Mouse (Mus musculus) hindbrain, embryonic 14.5 days (tissue): ENCODE measurements at regions not wholly inside any gene's neighbourhood (a gene's known extent, or its start where the extent isn't known, plus 50 kb on each side); places are given as distances from the start of the nearest gene placed in this dataset.

ENCODE experiments used
- ATAC-seq: fragments of 200-750 bp; cut with Nextera tagmentation; 2 replicates; pipeline ENCODE4 v1.8.0; 2017; ENCODE audit warnings: moderate number of reproducible peaks, mild to moderate bottlenecking, moderate TSS enrichment, moderate library complexity; ENCODE audit not compliant: low FRiP score
- DNase-seq: peaks from one replicate; pipeline ENCODE4 v3.0.0-alpha.2; 2015; ENCODE audit warnings: low spot score
- H3K27ac ChIP-seq: fragments of 300-500 bp; sonication (generic); 2 replicates; pipeline ENCODE4 v1.5.1; 2014; ENCODE audit warnings: mild to moderate bottlenecking, moderate library complexity
- H3K27me3 ChIP-seq: fragments of 300-500 bp; sonication (generic); 2 replicates; pipeline ENCODE4 v1.6.1; 2014; ENCODE audit warnings: mild to moderate bottlenecking, low read length, mixed read lengths; ENCODE audit not compliant: control insufficient read depth, insufficient read depth
- H3K36me3 ChIP-seq: fragments of 300-500 bp; sonication (generic); replicated peaks from 2 replicates; pipeline ENCODE4 v1.6.1; 2014; ENCODE audit not compliant: control insufficient read depth, insufficient read depth
- H3K4me1 ChIP-seq: fragments of 300-500 bp; sonication (generic); replicated peaks from 2 replicates; pipeline ENCODE4 v1.6.1; 2014; ENCODE audit warnings: antibody characterized with exemption, low read length, mixed read lengths; ENCODE audit not compliant: control insufficient read depth, insufficient read depth
- H3K4me2 ChIP-seq: fragments of 300-500 bp; sonication (generic); replicated peaks from 2 replicates; pipeline ENCODE4 v1.6.1; 2014; ENCODE audit warnings: mild to moderate bottlenecking, moderate library complexity
- H3K4me3 ChIP-seq: fragments of 300-500 bp; sonication (generic); replicated peaks from 2 replicates; pipeline ENCODE4 v1.5.1; 2014; ENCODE audit warnings: mild to moderate bottlenecking, low read length
- H3K9ac ChIP-seq: fragments of 300-500 bp; sonication (generic); 2 replicates; pipeline ENCODE4 v1.6.1; 2014
- H3K9me3 ChIP-seq: fragments of 300-500 bp; sonication (generic); 2 replicates; pipeline ENCODE4 v1.6.1; 2016; ENCODE audit warnings: low read length; ENCODE audit not compliant: control insufficient read depth
- WGBS: fragments of 180-500 bp; shearing (Covaris S2); extraction: QIAGEN DNeasy Blood & Tissue Kit; methylation state at CpG from one replicate; pipeline ENCODE4 v1.1.7; 2014; 5-methylcytosine and 5-hydroxymethylcytosine counted together

DNA sequence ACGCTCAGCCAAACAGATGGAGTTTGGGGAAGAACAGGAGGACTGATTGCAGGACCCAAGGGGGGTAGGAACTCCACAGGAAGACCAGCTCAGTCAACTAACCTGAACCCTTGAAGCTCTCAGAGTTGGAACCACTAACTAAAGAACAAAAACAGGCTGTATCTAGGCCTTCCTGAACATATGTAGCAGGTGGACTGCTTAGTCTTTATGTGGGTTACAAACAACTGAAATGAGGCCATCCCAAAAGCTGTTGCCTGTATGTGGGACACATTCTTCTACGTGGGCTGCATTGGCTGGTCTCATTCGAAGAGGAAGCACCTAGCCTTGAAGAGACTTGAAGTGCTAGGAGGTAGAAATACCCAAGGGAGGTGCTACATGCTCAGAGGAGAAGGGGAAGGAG lies 364.2 kb downstream of the Sgo2b start:
- H3K36me3 ChIP-seq = no peaks in the 10 kb centered on the region
- no peak overlapping the region for H3K9ac ChIP-seq
- H3K27me3 ChIP-seq = no peaks in the 10 kb centered on the region
- no peak for DNase-seq
- H3K9me3 ChIP-seq = no peaks in the 10 kb centered on the region
- no peak overlapping the region for H3K4me3 ChIP-seq
- no peaks in the 10 kb centered on the region for H3K4me1 ChIP-seq
- no peak overlapping the region for H3K27ac ChIP-seq
- ATAC-seq = no peak
- 77% methylated on average over 3 of the region's 3 CpGs for WGBS
- H3K4me2 ChIP-seq = no peak overlapping the region

DNA sequence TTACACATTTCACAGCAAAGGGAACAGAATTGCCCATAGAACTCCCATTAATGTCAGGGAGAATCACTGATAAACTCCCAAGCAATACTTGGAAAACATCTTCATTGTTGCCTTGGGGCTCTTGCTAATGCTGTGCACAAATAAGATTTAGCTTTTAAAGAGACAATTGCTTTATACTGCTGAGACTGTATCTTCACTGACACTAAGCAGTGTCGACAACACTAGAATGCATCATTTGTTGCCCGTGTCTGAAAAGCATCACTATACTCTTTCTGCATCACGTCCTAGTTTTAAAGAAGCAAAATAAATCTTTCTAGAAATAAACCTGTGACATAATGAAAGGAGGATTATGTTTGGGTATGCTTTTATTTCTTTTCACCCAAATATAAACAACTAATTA lies 377.5 kb downstream of the Sgo2b start:
- ATAC-seq (no peak), DNase-seq (no peak)
- Histone ChIP-seq H3K9me3 (no peaks in the 10 kb centered on the region), H3K9ac (no peak overlapping the region), H3K4me1 (no peaks in the 10 kb centered on the region), H3K36me3 (no peaks in the 10 kb centered on the region), H3K27me3 (no peaks in the 10 kb centered on the region), H3K4me2 (no peak overlapping the region), H3K4me3 (no peak overlapping the region), H3K27ac (no peak overlapping the region)
- 72% methylated on average over 3 of the region's 3 CpGs for WGBS

DNA sequence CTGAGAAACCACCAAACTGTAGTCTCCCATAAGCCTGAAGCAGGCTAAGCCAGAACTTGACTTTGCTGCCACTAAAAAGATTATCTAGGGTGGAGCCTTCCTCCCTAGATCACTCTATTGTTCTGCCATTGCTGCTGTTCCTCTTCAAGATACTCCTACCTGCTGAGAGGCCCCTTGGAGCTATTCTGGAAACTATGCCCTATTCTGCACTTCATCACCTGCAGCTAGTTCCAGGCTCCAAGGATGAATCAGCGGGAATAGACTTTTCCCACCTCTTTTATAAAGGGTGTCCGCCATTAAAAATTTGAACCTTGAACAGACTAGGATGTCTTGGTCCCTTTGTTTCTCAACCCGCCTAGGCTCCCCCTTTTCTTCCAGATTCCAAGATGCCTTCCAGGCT lies 412.8 kb downstream of the Sgo2b start:
- no peaks in the 10 kb centered on the region for H3K36me3 ChIP-seq
- no peak overlapping the region for H3K27ac ChIP-seq
- H3K4me1 ChIP-seq = no peaks in the 10 kb centered on the region
- DNase-seq (no peak), ATAC-seq (no peak)
- H3K27me3 ChIP-seq = no peaks in the 10 kb centered on the region
- no peaks in the 10 kb centered on the region for H3K9me3 ChIP-seq
- H3K4me2 ChIP-seq = no peak overlapping the region
- H3K9ac ChIP-seq = no peak overlapping the region
- H3K4me3 ChIP-seq = no peak overlapping the region
- WGBS = 87% methylated on average over 3 of the region's 3 CpGs

DNA sequence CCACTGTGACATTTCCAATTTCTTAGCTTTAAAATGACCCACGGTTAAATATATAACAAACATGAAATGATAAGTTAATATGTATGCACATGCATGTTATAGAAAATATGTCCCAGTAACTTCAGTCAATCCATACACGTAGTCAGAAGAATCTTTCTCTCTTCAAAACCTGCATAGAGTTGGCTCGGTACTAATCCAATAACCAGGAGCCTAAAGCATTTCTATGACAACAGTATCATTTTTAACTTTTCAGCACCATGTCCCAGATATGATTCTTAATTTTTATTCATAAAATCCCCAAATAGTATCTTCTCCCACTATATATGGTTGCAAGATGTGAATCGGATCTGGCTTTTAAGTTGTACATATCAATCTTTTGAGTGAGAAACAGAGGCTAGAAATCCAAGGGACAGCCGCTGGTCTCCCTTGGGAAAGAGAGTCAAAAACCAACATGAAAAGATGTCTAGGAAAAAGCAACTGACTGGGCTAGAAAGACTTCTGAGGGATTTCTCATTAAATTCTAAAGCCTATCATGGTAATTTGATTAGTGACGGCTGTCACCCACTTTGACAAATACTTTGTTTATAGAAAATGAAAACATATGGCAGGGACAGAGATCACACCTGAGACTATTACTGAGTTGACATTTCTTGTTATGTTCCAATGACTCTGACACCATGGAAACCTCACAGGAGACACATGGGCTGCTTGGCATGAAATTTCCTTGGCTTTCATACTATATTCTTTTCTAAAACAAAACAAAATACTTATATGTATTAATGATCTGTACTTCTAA lies 422.1 kb downstream of the Sgo2b start:
- DNase-seq (peak; percentile 49), ATAC-seq (peak; percentile 65; the same call in 1 of the 2 replicates)
- Histone ChIP-seq H3K4me3 (no peak overlapping the region), H3K9me3 (no peaks in the 10 kb centered on the region), H3K4me2 (no peak overlapping the region), H3K27me3 (no peaks in the 10 kb centered on the region), H3K4me1 (no peaks in the 10 kb centered on the region), H3K9ac (no peak overlapping the region), H3K27ac (no peak overlapping the region), H3K36me3 (no peaks in the 10 kb centered on the region)
- WGBS = 45% methylated on average over 6 of the region's 6 CpGs
